8 mouse cellular contexts compared by ENCODE assay signal in genomic region chr9:44406906-44407751, GRCm38 (mm10). TPM values are rescaled to one million over a fixed set of nuclear protein-coding genes. Genes with fewer than 3 reads are reported as not detected.
A peak's percentile ranks its signal among the peaks of the same experiment; 100 is the strongest.
DNase-seq lines count a peak whose midpoint lies in the region; ATAC-seq and TF ChIP-seq lines count a peak whose summit lies in the region.

TSS of gene Rps25 (plus strand) at chr9:44407139.
TSS of gene Trappc4 (minus strand) at chr9:44407600.

- H3K27ac ChIP-seq in forebrain, embryonic 16.5 days (ENCODE audit: low read length) = peak within 1 kb of the TSS; percentile 96
- peak within 1 kb of the TSS; percentile 92 for H3K27ac ChIP-seq in layer of hippocampus, adult 2 months
- H3K27ac ChIP-seq in lung, embryonic 14.5 days (ENCODE audit: low read depth) = peak within 1 kb of the TSS; percentile 94
- peak within 1 kb of the TSS; percentile 81 for H3K27ac ChIP-seq in olfactory bulb, adult 2 months (ENCODE audit: insufficient read depth, low read depth, low read length)
- H3K27ac ChIP-seq in thymus, adult 2 months (ENCODE audit: control insufficient read depth, insufficient read depth, low read length) = peak within 1 kb of the TSS; percentile 76

- TF ChIP-seq CTCF in G1E (IDR thresholded peaks at IDR 0.05; ENCODE audit: low read depth, low read length) = no peak
- no peak for TF ChIP-seq CTCF in layer of hippocampus, adult 2 months (conservative IDR thresholded peaks at IDR 0.05)
- no peak for TF ChIP-seq CTCF in lung, embryonic 14.5 days (IDR thresholded peaks at IDR 0.05; ENCODE audit: low read depth)
- no peak for TF ChIP-seq CTCF in olfactory bulb, adult 2 months (IDR thresholded peaks at IDR 0.05; ENCODE audit: insufficient read depth, low read depth, low read length)
- no peak for TF ChIP-seq CTCF in thymus, adult 2 months (IDR thresholded peaks at IDR 0.05; ENCODE audit: borderline replicate concordance, control insufficient read depth, extremely low read depth, insufficient read depth, low read length, poor library complexity)

- WGBS in forebrain, embryonic 16.5 days = under 1% methylated on average over 51 of the region's 51 CpGs
- under 1% methylated on average over 51 of the region's 51 CpGs for WGBS in lung, embryonic 14.5 days
- under 1% methylated on average over 51 of the region's 51 CpGs for WGBS in olfactory bulb, adult 2 months
- WGBS in thymus, adult 2 months = under 1% methylated on average over 51 of the region's 51 CpGs

- H3K4me2 ChIP-seq in forebrain, embryonic 16.5 days (ENCODE audit: low read length) = peak within 1 kb of the TSS; percentile 77
- H3K4me2 ChIP-seq in lung, embryonic 14.5 days = peak within 1 kb of the TSS; percentile 82

- DNase-seq in G1E (ENCODE audit: low spot score) = peak; percentile 90
- DNase-seq in cerebellum, adult 18-20 months = peak; percentile 93
- peak; percentile 92 to 95 for DNase-seq in heart, postnatal 36 days
- peak; percentile 91 to 92 for DNase-seq in layer of hippocampus, adult 2 months (ENCODE audit: low spot score in 2 of 2)
- DNase-seq in lung, embryonic 14.5 days = peak; percentile 98
- DNase-seq in thymus, adult 2 months = peak; percentile 92

- TF ChIP-seq POLR2A in olfactory bulb, adult 2 months (IDR thresholded peaks at IDR 0.05; ENCODE audit: insufficient read depth, low read depth, low read length) = peak; percentile 42; the same call in 1 of the 2 replicates
- peak; percentile 52 for TF ChIP-seq POLR2A in thymus, adult 2 months (IDR thresholded peaks at IDR 0.05; ENCODE audit: control insufficient read depth, extremely low read depth, insufficient read depth, low read length, poor library complexity)

- H3K4me1 ChIP-seq in G1E (ENCODE audit: insufficient read depth, low read depth, low read length) = peaks cover 55% of the 10 kb centered on the region
- H3K4me1 ChIP-seq in forebrain, embryonic 16.5 days (replicated peaks; ENCODE audit: control insufficient read depth, insufficient read depth, low read length) = peaks cover 23% of the 10 kb centered on the region
- H3K4me1 ChIP-seq in lung, embryonic 14.5 days (ENCODE audit: insufficient read depth) = no peaks in the 10 kb centered on the region
- H3K4me1 ChIP-seq in olfactory bulb, adult 2 months (ENCODE audit: control insufficient read depth, insufficient read depth, low read length) = peaks cover 7% of the 10 kb centered on the region; the same call in 1 of the 2 replicates
- H3K4me1 ChIP-seq in thymus, adult 2 months (replicated peaks; ENCODE audit: control insufficient read depth, insufficient read depth, low read length) = peaks cover 6% of the 10 kb centered on the region; the same call in 1 of the 2 replicates

- intact Hi-C loops in heart, postnatal 36 days (cut with DNase I) = no loop called here

- peak; percentile 85 for ATAC-seq in G1E (ENCODE audit: extremely low read depth, insufficient number of reproducible peaks, low FRiP score, poor library complexity, severe bottlenecking)
- peak; percentile 97 for ATAC-seq in forebrain, embryonic 16.5 days
- ATAC-seq in lung, embryonic 14.5 days (ENCODE audit: insufficient read depth) = peak; percentile 96

- H3K36me3 ChIP-seq in G1E (replicated peaks) = peaks cover 74% of the 10 kb centered on the region
- peaks cover 39% of the 10 kb centered on the region for H3K36me3 ChIP-seq in forebrain, embryonic 16.5 days (ENCODE audit: control insufficient read depth, insufficient read depth)
- peaks cover 72% of the 10 kb centered on the region for H3K36me3 ChIP-seq in lung, embryonic 14.5 days (ENCODE audit: insufficient read depth)
- H3K36me3 ChIP-seq in thymus, adult 2 months (ENCODE audit: control insufficient read depth, insufficient read depth, low read length) = peaks cover 43% of the 10 kb centered on the region

- peak within 1 kb of the TSS; percentile 84 for H3K4me3 ChIP-seq in G1E (ENCODE audit: low read depth, low read length)
- peak within 1 kb of the TSS; percentile 66 for H3K4me3 ChIP-seq in forebrain, embryonic 16.5 days (replicated peaks; ENCODE audit: low read length)
- H3K4me3 ChIP-seq in layer of hippocampus, adult 2 months = peak within 1 kb of the TSS; percentile 85
- peak within 1 kb of the TSS; percentile 84 for H3K4me3 ChIP-seq in lung, embryonic 14.5 days (ENCODE audit: low read depth, low read length)
- H3K4me3 ChIP-seq in olfactory bulb, adult 2 months (ENCODE audit: insufficient read depth, low read depth, low read length) = peak within 1 kb of the TSS; percentile 77
- peak within 1 kb of the TSS; percentile 91 for H3K4me3 ChIP-seq in thymus, adult 2 months (ENCODE audit: control insufficient read depth, insufficient read depth, low read length)

- H3K27me3 ChIP-seq in G1E (ENCODE audit: insufficient read depth, low read length) = no peaks in the 10 kb centered on the region
- H3K27me3 ChIP-seq in forebrain, embryonic 16.5 days (replicated peaks; ENCODE audit: control insufficient read depth, insufficient read depth, low read length) = no peaks in the 10 kb centered on the region
- no peaks in the 10 kb centered on the region for H3K27me3 ChIP-seq in lung, embryonic 14.5 days (ENCODE audit: insufficient read depth, low read length)
- no peaks in the 10 kb centered on the region for H3K27me3 ChIP-seq in thymus, adult 2 months (ENCODE audit: control insufficient read depth, insufficient read depth, low read length)

- H3K9me3 ChIP-seq in G1E (replicated peaks) = no peaks in the 10 kb centered on the region
- H3K9me3 ChIP-seq in forebrain, embryonic 16.5 days (ENCODE audit: control insufficient read depth, low read length) = no peaks in the 10 kb centered on the region
- H3K9me3 ChIP-seq in lung, embryonic 14.5 days (ENCODE audit: low read depth, low read length) = no peaks in the 10 kb centered on the region

- peak within 1 kb of the TSS; percentile 70 for H3K9ac ChIP-seq in forebrain, embryonic 16.5 days (replicated peaks; ENCODE audit: low read depth, low read length)
- peak within 1 kb of the TSS; percentile 91 for H3K9ac ChIP-seq in lung, embryonic 14.5 days

RNA-seq across cellular contexts. Expression of gene Rps25, which starts in this region (rescaled TPM):
- total RNA-seq in G1E (2014; fragmentation: Nextera tagmentation) = 661 and 718 TPM in 2 replicates
- 2,498 and 2,521 TPM in 2 replicates for total RNA-seq in G1E (2017)
- polyA plus RNA-seq in G1E (2012) = 230 and 272 TPM in 2 replicates
- polyA plus RNA-seq in forebrain, embryonic 16.5 days (2015; fragmentation: Nextera tagmentation; extraction: Ambion mirVana) = 901 and 949 TPM in 2 replicates
- total RNA-seq in heart, postnatal 36 days (2021) = 100 to 1,000 TPM; 793 to 858 TPM
- total RNA-seq in layer of hippocampus, adult 2 months (2021) = 100 to 1,000 TPM; 710 to 726 TPM
- 2,509 and 2,694 TPM in 2 replicates for polyA plus RNA-seq in lung, embryonic 14.5 days (2014; fragmentation: Nextera tagmentation; extraction: Ambion mirVana)
- polyA plus RNA-seq in olfactory bulb, adult 2 months (2012; ENCODE audit: insufficient read depth, insufficient read length, low replicate concordance, missing spikeins) = 1,193 TPM in 1 of 2 replicates, not detected in the other
- polyA plus RNA-seq in thymus, adult 2 months (2012; rRNA removed) = 220 and 258 TPM in 2 replicates

RNA-seq across cellular contexts. Expression of gene Trappc4, which starts in this region (rescaled TPM):
- total RNA-seq in G1E (2014; fragmentation: Nextera tagmentation) (31.8 and 52.9 TPM in 2 replicates), G1E (2017) (69.1 and 71.4 TPM in 2 replicates)
- polyA plus RNA-seq in G1E (2012) = 6.3 and 9.6 TPM in 2 replicates
- polyA plus RNA-seq in forebrain, embryonic 16.5 days (2015; fragmentation: Nextera tagmentation; extraction: Ambion mirVana) = 322 and 334 TPM in 2 replicates
- 10 to 100 TPM; 33.0 to 36.3 TPM for total RNA-seq in heart, postnatal 36 days (2021)
- total RNA-seq in layer of hippocampus, adult 2 months (2021) = 10 to 100 TPM; 63.9 to 75.2 TPM
- 116 and 121 TPM in 2 replicates for polyA plus RNA-seq in lung, embryonic 14.5 days (2014; fragmentation: Nextera tagmentation; extraction: Ambion mirVana)
- not detected in 2 replicates for polyA plus RNA-seq in olfactory bulb, adult 2 months (2012; ENCODE audit: insufficient read depth, insufficient read length, low replicate concordance, missing spikeins)
- 49.1 and 57.4 TPM in 2 replicates for polyA plus RNA-seq in thymus, adult 2 months (2012; rRNA removed)

Comparison
In these comparisons a context has a peak if more than half of its experiments do, and no peak if none do; other contexts are left out.
1. Peak in every context shown above with its lines: DNase-seq, ATAC-seq, H3K4me3 ChIP-seq and H3K27ac ChIP-seq.